Mouse (Mus musculus) hindbrain, embryonic 10.5 days (tissue): ENCODE measurements at regions not wholly inside any gene's neighbourhood (a gene's known extent, or its start where the extent isn't known, plus 50 kb on each side); places are given as distances from the start of the nearest gene placed in this dataset.
A peak's percentile ranks its signal among the peaks of the same experiment; 100 is the strongest.

Experiments used
- DNase-seq: peaks from one replicate; pipeline ENCODE4 v3.0.0-alpha.2; 2017; ENCODE audit warnings: low spot score
- H3K27ac ChIP-seq: fragments of 300-500 bp; sonication (generic); 2 replicates; pipeline ENCODE4 v1.5.1; 2016; ENCODE audit warnings: mild to moderate bottlenecking, moderate library complexity
- H3K27me3 ChIP-seq: fragments of 300-500 bp; sonication (generic); 2 replicates; pipeline ENCODE4 v1.6.1; 2016; ENCODE audit warnings: mild to moderate bottlenecking; ENCODE audit not compliant: poor library complexity, insufficient read depth, severe bottlenecking
- H3K36me3 ChIP-seq: fragments of 300-500 bp; sonication (generic); 2 replicates; pipeline ENCODE4 v1.6.1; 2016; ENCODE audit warnings: mild to moderate bottlenecking, moderate library complexity
- H3K4me1 ChIP-seq: fragments of 300-500 bp; sonication (generic); replicated peaks from 2 replicates; pipeline ENCODE4 v1.6.1; 2016; ENCODE audit warnings: mild to moderate bottlenecking
- H3K4me3 ChIP-seq: fragments of 300-500 bp; sonication (generic); 2 replicates; pipeline ENCODE4 v1.5.1; 2016; ENCODE audit warnings: mild to moderate bottlenecking, moderate library complexity
- H3K9me3 ChIP-seq: fragments of 300-500 bp; sonication (generic); 2 replicates; pipeline ENCODE4 v1.6.1; 2016; ENCODE audit warnings: mild to moderate bottlenecking, moderate library complexity
- WGBS: fragments of 180-500 bp; shearing (Covaris S2); methylation state at CpG from one replicate; pipeline ENCODE4 v1.1.7; 2016; 5-methylcytosine and 5-hydroxymethylcytosine counted together

DNA sequence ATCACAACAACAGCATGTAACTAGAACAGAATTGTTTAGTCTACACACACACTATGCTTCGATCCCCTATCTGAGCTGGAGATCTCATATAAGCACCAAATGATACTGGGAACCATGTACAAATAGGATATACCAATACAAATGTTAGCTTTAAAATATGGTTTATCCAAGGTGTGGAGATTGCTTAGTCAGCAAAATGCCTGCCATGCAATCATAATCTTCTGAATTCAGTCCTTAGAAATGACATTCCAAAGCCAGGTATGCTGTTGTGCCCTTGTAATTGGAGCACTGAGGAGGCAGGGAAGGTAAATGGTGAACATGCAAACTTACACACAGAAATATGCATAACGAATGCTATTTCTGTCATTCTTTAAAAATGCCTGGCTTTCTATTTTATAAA, 54.0 kb upstream of the Thsd7b start:
- Histone ChIP-seq H3K4me1 (no peaks in the 10 kb centered on the region), H3K27me3 (no peaks in the 10 kb centered on the region), H3K27ac (no peak overlapping the region), H3K4me3 (no peak overlapping the region), H3K36me3 (no peaks in the 10 kb centered on the region), H3K9me3 (no peaks in the 10 kb centered on the region)
- no peak for DNase-seq
- 90% methylated on average over 2 of the region's 2 CpGs for WGBS

GRCm38 (mm10) chr1:129208806-129209205, 64.3 kb upstream of the Thsd7b start:
- H3K27ac ChIP-seq = peak overlapping the region; percentile 74
- DNase-seq = no peak
- peaks cover 22% of the 10 kb centered on the region for H3K27me3 ChIP-seq
- H3K9me3 ChIP-seq = no peaks in the 10 kb centered on the region
- 21% methylated on average over 1 of the region's 1 CpGs for WGBS
- H3K36me3 ChIP-seq = no peaks in the 10 kb centered on the region
- peaks cover 19% of the 10 kb centered on the region for H3K4me1 ChIP-seq
- H3K4me3 ChIP-seq = no peak overlapping the region

DNA sequence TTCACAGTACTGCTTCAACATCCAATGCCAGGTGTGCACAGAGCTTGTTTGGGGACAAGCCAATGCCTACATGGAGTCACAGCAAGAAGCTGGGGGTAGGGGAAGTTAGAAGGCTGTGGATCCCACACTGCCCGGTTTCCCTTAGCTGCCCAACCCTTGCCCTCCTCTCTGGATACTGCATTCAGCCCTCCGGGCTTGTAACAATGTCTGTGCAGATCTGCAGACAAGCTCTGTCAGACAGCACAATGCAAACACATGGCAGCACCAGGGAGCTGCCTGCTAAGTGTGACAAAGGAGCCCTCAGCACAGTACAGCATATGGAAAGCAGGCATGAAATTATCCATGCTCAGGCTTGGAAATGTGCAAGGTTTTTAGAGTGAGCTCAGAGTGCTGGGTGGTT, 64.7 kb upstream of the Thsd7b start:
- Histone ChIP-seq H3K4me3 (no peak overlapping the region), H3K9me3 (no peaks in the 10 kb centered on the region), H3K27me3 (peaks cover 22% of the 10 kb centered on the region), H3K27ac (peak overlapping the region; percentile 74), H3K4me1 (peaks cover 19% of the 10 kb centered on the region), H3K36me3 (no peaks in the 10 kb centered on the region)
- peak; percentile 76 for DNase-seq
- 18% methylated on average over 2 of the region's 2 CpGs for WGBS

GRCm38 (mm10) chr1:129207674-129208073, 65.4 kb upstream of the Thsd7b start:
- no peaks in the 10 kb centered on the region for H3K9me3 ChIP-seq
- H3K4me3 ChIP-seq = no peak overlapping the region
- 67% methylated on average over 5 of the region's 5 CpGs for WGBS
- no peak for DNase-seq
- H3K4me1 ChIP-seq = peaks cover 19% of the 10 kb centered on the region
- H3K27ac ChIP-seq = peak overlapping the region; percentile 74
- H3K36me3 ChIP-seq = no peaks in the 10 kb centered on the region
- H3K27me3 ChIP-seq = peaks cover 22% of the 10 kb centered on the region

DNA sequence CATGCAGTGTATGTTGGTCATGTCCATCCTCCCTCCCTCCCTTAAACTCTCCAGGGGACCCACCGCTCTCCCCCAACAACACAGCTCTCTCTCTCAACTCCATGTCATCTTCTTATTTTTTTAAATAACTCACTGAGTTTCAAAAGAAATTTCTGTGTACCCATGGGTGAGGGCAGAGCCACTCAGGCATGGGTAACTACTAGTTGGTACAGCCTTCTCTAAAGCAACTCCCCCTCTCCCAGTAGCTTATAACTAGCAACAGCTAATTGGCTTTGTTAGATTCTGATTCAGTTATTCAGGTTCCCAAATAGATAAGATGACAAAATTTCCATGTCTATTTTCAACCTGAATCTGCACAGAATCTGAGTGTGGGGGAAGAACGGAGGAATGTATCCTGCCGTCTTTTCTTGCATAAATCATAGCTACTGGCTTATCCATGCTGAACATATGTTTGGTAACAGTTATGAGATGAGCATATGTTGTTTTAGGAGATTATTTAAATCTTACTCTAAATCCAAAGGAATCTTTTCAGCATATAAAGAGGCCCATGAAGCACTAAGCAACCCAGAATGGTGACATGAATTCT, 92.8 kb upstream of the Thsd7b start:
- no peaks in the 10 kb centered on the region for H3K4me1 ChIP-seq
- whole genome bisulfite sequencing = 94% methylated on average over 3 of the region's 3 CpGs
- H3K36me3 ChIP-seq = no peaks in the 10 kb centered on the region
- H3K4me3 ChIP-seq = no peak overlapping the region
- H3K27me3 ChIP-seq = no peaks in the 10 kb centered on the region
- no peak for DNase-seq
- no peak overlapping the region for H3K27ac ChIP-seq
- no peaks in the 10 kb centered on the region for H3K9me3 ChIP-seq

DNA sequence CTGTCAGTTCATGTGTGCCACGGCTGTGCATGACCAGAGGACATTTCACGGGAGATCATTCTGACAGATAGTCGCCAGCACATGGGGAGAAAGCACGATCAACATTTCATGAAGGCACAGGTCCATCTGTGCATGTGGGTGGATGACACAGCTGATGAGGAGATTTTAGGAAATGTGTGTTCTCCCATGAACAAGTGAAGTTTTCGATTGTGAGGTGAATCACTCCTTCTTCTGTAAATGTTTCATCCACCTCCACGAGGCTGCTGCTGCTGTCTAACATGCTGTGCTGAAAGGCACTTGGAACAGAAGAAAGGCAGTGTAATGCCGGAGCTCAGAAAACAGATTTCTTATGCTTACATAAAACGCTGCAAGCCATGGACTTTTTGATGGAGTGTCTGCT, 103.2 kb upstream of the Thsd7b start:
- 84% methylated on average over 8 of the region's 8 CpGs for WGBS
- H3K36me3 ChIP-seq = no peaks in the 10 kb centered on the region
- H3K4me1 ChIP-seq = no peaks in the 10 kb centered on the region
- no peaks in the 10 kb centered on the region for H3K9me3 ChIP-seq
- H3K4me3 ChIP-seq = no peak overlapping the region
- H3K27ac ChIP-seq = no peak overlapping the region
- no peak for DNase-seq
- H3K27me3 ChIP-seq = no peaks in the 10 kb centered on the region

- H3K4me1 ChIP-seq = peaks cover 7% of the 10 kb centered on the region
- DNase-seq = no peak
- H3K4me3 ChIP-seq = no peak overlapping the region
- no peaks in the 10 kb centered on the region for H3K36me3 ChIP-seq
- WGBS = 92% methylated on average over 1 of the region's 1 CpGs
- H3K9me3 ChIP-seq = no peaks in the 10 kb centered on the region
- H3K27ac ChIP-seq = no peak overlapping the region
- H3K27me3 ChIP-seq = peaks cover 12% of the 10 kb centered on the region; the same call in 1 of the 2 replicates
These were observed 122.5 kb upstream of the Thsd7b start for GRCm38 (mm10) chr1:129150643-129151042.

DNA sequence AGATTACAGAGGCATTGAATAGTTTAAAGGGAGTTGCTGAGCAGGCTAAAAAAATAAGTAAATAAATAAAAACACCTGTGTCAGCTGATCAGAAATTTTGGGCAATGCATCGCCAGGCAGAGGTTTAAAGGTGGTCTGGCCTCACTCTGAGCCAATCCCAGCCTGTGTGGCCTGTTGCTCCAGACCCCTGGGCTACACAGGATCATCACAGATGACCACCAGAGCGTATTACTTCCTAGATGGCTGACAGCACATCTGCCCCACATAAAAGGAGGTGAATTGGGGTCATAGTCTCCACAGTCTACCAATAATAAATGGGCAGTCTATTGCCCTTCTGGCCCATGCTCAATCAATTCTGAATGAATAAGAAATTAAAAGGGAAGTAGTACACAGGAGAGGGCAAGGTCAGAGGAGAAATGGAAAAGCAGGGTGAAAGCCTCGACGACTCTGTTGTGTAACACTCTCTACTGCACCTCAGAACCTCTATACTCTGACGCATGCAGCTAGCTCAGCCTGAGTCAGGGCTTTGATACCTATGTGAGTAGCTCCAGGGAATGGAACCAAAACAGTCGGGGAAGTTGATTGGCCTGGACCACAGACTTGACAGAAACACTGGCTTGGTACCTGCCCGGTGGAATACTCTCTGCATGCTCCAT, 124.2 kb upstream of the Thsd7b start:
- Histone ChIP-seq H3K36me3 (no peaks in the 10 kb centered on the region), H3K9me3 (no peaks in the 10 kb centered on the region), H3K4me1 (peaks cover 7% of the 10 kb centered on the region), H3K27me3 (peaks cover 12% of the 10 kb centered on the region; the same call in 1 of the 2 replicates), H3K27ac (no peak overlapping the region), H3K4me3 (no peak overlapping the region)
- WGBS = 44% methylated on average over 7 of the region's 7 CpGs
- peak; percentile 5 for DNase-seq

DNA sequence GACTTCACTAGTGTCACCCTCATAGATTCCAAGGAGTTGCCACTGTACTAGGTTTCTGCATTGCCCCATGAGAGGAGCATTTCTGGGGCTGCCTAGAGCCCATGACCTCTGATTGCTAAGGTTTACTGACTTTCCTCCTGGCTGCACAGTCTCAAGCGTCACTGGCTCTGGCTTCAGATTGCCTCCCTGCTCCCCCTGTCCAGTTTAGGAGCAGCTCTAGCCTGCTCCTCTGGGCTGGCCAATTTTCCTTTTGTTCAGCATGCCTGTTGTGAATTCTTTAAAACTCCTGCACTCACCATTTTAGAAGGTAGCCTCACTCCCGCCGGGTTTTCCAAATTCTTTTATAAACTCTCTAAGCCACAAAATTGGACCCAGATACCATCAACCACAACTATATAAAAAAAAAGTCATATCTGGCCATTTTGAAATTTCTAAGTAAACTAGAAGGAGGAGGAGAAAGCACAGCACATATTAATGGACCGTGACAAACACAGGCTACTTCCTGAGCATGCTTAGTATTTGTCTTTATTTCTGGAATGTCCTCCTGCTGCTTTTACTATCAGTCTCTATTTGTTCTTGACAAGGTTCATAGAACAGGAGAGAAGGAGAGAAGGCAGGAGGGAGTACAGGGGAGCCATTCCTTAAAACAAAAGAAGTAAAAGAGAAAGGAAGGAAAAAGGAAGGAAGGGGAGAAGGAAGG, 126.6 kb upstream of the Thsd7b start:
- H3K9me3 ChIP-seq = no peaks in the 10 kb centered on the region
- no peak overlapping the region for H3K4me3 ChIP-seq
- no peak for DNase-seq
- 51% methylated on average over 4 of the region's 4 CpGs for WGBS
- H3K4me1 ChIP-seq = peaks cover 7% of the 10 kb centered on the region
- H3K27ac ChIP-seq = no peak overlapping the region
- no peaks in the 10 kb centered on the region for H3K36me3 ChIP-seq
- peaks cover 12% of the 10 kb centered on the region; the same call in 1 of the 2 replicates for H3K27me3 ChIP-seq

DNA sequence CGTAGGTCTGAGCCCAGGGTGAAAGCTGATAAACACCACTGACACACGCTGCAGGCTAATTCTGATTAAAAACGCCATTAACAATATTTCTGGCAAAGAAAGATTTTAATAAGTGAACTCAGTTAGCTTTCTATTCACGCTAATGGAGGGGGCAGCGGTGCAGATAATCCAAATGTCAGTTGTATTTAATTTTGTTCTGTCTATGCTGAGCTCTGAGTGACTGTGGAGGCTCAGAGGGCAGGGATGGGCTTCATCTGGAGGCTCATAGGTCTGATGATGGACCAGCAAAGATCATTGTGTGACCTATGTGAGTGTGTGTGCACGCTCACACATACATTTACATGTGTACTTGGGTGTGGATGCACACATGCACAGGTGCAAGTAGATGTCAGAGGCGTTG, 134.3 kb upstream of the Thsd7b start:
- Histone ChIP-seq H3K4me3 (no peak overlapping the region), H3K27me3 (no peaks in the 10 kb centered on the region), H3K9me3 (no peaks in the 10 kb centered on the region), H3K27ac (no peak overlapping the region), H3K4me1 (no peaks in the 10 kb centered on the region), H3K36me3 (no peaks in the 10 kb centered on the region)
- 89% methylated on average over 7 of the region's 7 CpGs for WGBS
- DNase-seq = no peak

DNA sequence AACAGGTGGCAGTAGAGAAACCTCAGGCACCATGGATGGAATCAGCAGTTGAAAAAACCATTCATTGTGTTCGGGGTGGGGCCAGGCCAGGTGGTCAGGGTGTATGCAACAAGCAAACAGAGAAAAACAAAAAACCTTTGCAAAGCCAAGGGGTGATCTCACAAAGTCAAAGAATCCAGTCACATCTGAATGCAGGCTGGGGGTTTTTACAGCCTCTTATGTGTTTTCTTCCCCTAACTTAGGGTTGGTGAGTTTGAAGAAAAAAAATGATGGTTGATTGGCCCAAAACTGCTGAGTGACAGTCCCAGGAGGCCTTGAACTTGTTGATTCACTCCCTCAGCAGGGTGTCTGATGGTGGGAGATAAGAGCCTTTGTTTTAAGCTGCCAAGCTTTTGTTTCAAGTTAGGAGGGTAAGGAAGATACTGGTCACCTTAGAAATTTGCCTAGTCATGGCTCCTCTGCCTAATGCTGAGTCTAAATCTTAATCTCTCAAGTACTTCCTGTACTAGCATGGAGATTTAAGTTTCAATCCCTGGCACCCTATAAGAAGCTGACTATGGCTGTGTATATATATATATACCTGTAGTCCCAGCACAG, 166.0 kb upstream of the Thsd7b start:
- H3K9me3 ChIP-seq = no peaks in the 10 kb centered on the region
- H3K4me1 ChIP-seq = no peaks in the 10 kb centered on the region
- DNase-seq = no peak
- no peak overlapping the region for H3K27ac ChIP-seq
- no peak overlapping the region for H3K4me3 ChIP-seq
- 71% methylated on average over 1 of the region's 1 CpGs for WGBS
- no peaks in the 10 kb centered on the region for H3K36me3 ChIP-seq
- H3K27me3 ChIP-seq = no peaks in the 10 kb centered on the region

DNA sequence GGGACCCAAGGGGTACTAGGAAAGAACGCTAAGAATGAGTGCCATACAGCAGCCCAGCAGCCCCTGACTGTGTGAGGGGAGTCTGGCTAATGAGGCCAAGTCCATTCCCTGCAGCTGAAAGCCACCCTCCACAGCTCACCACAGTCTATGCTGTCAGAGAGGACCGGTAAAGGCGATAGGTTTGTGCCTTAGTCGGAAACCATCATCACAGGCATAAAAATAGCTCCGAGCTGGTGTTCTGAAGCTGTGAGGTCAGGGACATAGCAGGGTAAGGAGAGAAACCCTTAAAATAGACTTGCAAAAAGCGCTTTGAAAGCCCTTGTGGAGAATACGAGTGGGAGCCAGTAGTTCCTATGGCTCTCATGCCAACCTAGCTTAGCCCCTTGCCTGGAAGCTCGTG, 172.1 kb upstream of the Thsd7b start:
- H3K36me3 ChIP-seq = no peaks in the 10 kb centered on the region
- H3K4me3 ChIP-seq = no peak overlapping the region
- no peaks in the 10 kb centered on the region for H3K27me3 ChIP-seq
- H3K4me1 ChIP-seq = no peaks in the 10 kb centered on the region
- no peaks in the 10 kb centered on the region for H3K9me3 ChIP-seq
- no peak for DNase-seq
- no peak overlapping the region for H3K27ac ChIP-seq
- WGBS = 87% methylated on average over 8 of the region's 8 CpGs

GRCm38 (mm10) chr1:129078274-129078673, 194.8 kb upstream of the Thsd7b start:
- Histone ChIP-seq H3K4me3 (no peak overlapping the region), H3K36me3 (no peaks in the 10 kb centered on the region), H3K27ac (no peak overlapping the region), H3K4me1 (no peaks in the 10 kb centered on the region), H3K27me3 (no peaks in the 10 kb centered on the region), H3K9me3 (no peaks in the 10 kb centered on the region)
- 75% methylated on average over 3 of the region's 3 CpGs for WGBS
- DNase-seq = no peak
